Mouse (Mus musculus): ENCODE data around the gene Otub2.

Gene Otub2

GRCm38 (mm10) chr12:103445060-103445459 is 56.6 kb downstream of the Otub2 start:
- no peak for DNase-seq

- DNase-seq: no peak
Observed at GRCm38 (mm10) chr12:103453361-103453760, 64.9 kb downstream of the Otub2 start.

Data from lung, postnatal 14 days (tissue).